Mouse (Mus musculus): ENCODE results near the gene Dpp8.

DNA sequence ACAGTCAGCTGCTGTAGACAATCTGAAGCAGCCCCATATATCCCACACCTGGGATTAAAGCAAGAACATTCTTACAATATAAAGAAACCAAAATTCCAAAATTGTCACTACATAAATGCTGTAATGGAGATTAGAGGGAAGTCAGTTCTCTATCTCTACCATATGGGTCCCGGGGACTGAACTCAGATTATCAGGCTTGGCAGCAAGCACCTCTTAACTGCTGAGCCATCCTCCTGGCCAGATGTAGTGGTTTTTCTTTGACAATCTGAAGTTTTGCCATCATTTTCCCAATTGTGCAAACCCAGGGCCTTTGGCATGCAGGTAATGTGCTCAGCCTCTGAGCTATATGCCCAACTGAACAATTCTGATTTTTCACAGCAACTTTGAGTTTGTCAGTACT lies 53.1 kb downstream of the Dpp8 start:
- TF ChIP-seq POLR2A (IDR thresholded peaks at IDR 0.05; ENCODE audit: borderline replicate concordance, extremely low read depth, low read depth, low read length) = no peak
- no peak for TF ChIP-seq CTCF (IDR thresholded peaks at IDR 0.05; ENCODE audit: insufficient read depth, low read length)
